Mouse (Mus musculus): ENCODE data around the gene Cmip.

Cmip gene

DNA sequence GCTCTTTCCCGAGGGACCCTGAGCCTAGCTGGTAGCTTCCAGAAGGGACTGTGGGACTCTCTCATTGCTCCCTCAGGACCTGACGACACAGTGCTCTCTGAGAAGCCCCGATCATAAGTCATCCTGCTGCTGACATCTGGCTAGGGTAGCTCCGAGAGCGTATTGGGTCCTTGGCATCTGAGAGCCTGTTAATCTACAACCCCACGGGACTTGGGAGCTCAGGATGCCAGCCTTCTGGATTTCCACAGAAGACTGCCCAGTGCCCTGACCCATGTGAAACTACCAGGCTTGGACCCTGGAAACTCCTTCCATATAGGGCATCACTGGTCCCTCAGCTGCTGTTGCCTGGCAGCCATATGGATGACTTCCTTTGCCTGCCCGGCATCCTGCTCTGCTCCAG, 43.3 kb downstream of the Cmip start:
- no peak for DNase-seq

DNA sequence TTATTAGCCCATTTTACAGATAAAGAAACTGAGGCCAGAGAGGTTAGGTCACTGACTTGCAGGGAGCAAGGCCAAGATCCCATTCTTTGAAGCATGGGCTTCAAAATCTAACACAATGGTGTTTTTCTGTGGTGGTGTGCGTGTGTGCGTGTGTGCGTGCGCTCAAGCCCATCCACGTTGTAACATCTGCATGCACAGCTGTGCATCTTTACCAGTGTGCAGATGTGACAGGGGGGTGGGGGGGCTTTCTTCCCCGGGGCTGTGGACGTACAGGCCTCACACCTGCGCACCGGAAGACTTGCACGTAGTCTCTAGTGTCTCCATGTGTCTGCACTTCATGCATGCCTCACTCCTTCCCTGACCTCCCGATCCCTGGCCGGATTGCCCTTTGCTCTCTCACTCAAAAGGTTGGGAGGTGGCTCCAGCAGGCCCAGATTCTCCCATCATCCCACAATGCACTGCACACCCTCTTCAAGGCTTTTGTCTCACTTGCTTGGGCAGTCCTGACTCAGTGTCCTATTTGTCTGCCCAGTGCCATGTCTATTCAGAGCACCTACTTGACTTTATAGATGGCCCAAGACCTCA, 44.7 kb downstream of the Cmip start:
- no peak for DNase-seq

DNA sequence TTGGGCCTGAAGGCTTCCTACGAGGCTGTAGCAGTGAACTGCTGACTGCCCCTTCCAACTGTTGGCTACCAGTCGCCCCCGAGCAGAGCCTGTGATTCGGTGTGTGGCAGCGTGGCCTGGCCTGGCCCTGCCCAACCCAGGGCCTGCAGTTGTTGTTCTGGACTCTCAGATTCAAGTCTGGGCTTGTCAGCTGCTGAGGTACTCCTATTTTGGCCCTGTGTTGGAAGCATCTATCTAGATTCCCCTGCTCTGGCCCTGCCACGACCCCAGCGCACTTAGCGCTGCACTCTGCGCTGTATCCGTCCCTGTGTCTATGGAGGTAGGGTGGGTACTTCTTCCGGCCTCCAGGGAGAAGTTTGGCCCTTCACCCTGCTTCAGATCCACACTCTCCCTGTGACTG, 45.2 kb downstream of the Cmip start:
- no peak for DNase-seq

DNA sequence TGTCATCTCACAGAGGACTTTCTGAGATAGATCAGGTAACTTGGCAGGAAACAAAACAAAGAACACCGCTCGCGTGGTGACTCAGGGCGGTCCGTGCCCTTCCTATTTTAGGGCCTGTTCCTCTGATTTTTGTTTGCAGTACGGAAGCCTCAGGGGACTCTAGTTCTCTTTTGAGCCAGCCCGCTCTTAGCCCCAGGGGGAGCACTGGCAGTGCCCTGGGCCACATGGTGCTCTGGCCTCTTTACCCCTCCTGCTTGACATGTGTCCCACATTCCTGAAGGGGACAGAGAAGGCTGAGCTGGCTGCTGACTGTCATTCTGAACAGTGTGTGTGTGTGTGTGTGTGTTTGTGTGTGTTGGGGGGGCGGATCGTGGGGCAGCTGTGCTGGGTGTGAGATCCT, 46.8 kb downstream of the Cmip start:
- DNase-seq: no peak

DNA sequence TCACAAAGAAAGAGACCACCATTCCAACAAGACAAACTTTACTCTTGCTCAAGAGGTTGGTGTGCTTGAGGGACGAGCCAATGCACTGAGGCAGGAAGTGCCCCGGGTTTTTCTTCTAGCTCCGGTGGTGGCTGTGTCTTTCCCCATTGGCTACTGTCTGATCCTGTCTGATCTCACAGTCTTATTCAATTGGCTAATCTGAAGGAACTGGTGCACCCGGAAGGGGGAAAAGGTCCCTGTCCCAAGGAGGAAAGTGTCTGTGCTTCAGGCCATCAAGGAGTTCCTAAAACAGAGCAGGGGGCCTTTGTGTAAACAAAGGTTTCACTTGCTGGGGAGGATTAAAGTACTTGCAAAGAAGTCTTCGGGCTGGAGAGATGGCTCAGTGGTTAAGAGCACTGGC, 48.5 kb downstream of the Cmip start:
- DNase-seq: no peak

DNA sequence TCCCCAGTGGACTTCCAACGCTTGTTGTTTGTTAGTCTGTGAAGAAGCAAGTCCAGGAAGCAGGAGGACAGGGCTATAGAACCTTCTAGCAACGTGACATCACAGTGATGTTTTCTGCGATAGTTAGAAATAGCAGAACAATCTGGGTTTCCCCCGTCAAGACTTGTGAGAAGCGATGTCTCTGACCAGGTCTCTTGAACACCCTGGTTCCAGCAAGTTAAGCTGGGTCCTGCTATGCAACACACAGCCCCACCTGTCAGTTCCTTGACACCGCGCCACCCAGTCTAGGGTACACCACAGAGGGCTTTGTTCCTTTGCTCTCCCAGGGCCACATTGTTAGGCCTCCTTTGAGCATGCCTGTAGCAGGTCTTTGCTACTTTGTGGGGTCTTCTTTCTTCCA, 49.9 kb downstream of the Cmip start:
- no peak for DNase-seq

DNA sequence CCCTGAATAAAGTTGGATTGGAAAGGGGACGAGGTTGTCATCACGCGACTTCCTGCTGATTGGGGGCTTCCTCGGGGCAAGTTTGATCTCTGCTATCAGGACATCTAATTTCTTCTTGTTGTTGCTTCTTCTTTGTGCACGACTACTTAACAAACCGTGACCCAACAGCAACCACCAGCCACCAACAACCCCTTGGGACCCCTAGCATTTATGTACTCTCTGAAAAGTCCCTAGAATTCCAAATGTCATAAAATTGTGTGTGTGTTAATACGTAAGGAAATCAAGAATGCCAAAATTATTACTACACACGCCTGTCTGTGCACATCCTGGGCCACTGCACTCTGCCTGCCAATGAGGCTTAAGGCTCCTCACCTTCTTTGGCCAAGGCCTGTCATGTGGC, 50.4 kb downstream of the Cmip start:
- no peak for DNase-seq

DNA sequence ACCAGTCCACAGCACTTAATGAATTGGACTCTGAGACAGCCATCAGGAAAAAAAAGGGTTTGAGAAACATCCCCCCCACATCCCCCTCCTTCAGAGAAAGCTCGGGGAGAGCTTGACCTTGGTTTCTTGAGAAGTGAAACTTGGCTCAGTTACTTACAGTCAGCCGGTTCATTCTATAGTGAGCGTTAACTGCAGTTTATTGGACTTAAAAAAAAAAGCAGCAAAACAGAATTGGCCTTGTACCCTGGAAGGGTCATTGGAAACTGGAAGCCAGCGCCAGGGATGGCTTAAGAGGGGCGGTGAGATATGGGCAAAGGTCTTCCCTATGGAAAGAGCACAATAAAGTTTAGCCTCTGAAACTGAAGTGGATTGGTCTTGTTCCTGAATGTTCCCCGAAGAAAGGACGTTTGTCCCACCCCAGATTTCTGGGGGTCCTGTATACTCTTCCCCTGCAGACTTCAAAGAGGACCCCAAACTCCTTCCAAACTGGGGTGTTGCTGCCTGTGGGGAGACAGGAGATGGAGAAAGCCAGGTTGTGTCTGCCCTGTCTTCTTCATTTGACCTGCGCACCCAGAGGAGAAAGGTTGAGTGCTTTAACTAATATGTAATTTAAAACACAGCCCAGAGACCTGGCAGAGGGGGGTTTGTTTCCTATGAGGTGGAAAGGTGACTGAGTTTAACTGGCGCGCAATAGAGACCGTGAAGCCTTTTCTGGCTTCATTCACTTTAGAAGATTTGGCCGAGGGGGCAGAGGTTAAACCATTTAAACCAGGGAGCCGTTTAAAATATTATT, 51.6 kb downstream of the Cmip start:
- no peak for DNase-seq

DNA sequence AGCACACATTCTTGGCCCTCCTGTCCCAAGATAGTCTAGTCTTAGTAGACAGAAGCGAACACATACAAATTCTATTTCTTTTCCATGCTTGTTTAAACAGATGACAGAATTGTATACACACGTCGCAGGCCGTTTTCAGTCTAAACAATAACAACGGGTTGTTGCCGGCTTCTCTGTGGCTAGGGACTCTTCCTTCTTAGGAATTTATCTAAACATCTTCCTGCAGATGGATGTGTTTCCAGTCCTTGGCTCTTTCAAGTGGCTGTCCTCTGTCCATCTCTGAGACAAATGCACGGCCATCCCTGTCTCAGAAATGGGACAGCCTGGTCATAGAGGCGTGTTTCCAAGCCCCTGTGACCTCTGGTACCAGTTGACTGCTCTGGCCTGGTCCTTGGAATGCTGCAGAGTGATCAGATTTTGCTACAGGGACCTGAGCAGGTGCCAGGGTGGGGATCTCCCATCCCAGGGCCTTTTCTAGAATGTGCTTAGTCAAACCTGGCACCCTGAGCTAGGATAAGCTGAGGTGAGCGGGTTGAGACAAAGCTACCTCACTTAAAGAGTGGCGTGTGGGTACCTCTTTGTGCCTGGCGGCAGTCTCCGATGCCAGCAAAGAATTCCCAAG, 52.9 kb downstream of the Cmip start:
- DNase-seq: no peak

DNA sequence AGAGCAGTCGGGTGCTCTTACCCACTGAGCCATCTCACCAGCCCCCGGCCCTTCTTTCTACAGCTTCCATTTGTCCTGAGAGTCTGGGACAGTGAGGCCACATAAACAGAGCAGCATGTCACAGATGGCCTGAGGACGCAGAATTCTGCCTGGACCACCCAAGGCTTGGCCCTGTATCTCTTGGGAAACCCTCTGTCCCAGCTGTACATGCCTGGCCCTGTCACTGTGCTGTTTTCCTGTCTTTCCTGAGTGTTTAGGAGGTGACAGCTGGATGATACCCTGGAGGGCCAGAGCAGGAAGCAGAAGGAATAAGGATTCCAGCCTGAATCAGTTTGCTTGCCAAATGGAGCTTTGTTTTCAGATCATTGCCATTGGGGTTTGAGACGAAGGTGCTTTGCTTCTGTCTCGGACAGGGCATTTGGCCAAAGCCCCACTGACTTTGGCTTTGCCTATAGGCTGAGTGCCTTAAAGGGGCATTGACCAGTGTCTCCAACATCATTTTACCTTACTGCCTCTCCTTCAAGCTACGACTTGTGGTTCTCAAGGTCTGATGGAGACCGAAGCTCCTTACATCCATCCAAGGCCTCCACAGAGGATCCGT, 54.2 kb downstream of the Cmip start:
- DNase-seq: no peak

DNA sequence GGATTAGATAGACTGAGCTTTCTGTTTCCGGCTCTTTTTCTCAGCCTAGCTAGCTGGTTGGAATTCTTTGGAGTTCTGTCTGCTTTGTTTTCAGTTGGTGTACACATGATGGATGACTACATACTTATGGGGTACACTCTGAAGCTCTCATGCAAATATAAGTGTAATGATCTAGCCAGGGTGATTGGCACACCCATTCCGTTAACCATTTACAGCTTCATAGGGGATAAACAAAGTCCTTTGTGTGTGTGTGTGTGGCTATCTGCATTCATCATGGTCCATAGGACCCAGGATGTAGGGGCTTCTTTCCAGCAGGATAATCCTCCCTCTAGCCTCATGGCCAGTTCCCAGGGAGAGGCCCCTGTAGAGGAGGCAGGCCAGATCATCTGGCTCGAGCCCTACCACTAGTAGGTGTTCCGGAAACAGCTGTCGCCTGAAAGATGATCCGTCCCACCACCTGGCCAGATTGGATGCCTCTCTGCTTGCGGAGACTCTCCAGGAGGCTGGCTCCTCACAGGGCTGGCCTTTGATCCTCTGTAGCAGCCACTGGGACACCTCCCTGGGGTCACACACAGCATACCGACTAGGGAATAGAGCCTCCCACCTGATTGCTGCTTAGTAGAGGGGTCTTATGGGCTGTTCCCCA, 57.6 kb downstream of the Cmip start:
- DNase-seq: no peak

DNA sequence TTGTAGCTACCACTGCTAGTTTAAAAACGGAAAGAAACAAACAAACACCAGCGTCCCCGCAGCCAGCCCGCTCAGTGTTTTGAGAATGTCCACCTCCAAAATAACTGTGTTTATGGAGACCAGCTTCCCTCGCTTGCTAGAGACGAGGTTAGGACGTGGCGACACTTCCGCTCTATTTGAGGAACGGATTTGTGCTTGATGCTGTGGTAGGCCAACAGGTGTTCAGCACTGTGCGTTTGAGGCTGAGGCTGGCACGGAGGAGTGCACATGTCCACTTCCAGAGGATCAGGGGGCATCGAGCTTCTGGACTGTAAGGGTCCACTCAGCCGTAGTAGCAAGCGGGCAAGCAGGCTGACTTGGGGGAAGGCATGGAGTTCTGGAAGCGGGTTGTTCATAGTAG, 58.9 kb downstream of the Cmip start:
- DNase-seq: no peak

DNA sequence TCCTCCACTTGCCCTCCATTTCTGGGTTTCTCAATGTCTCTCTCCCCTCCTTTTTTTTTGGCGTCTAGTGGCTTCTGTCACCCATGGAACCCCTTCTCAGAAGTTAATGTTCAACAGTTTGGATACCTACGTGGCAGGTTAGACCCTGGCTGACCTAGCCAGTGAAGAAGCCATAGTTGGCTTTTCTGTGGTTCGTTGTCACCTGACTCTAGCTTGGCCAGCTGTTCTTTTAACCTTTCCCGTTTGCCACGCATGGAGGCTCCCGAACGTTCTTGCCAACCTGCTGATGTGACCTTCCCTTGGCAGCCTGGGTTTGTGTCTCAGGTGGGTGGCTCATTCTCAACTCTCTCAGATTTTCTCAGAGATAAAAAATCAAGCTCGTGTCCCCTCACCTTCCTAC, 60.6 kb downstream of the Cmip start:
- DNase-seq: no peak

DNA sequence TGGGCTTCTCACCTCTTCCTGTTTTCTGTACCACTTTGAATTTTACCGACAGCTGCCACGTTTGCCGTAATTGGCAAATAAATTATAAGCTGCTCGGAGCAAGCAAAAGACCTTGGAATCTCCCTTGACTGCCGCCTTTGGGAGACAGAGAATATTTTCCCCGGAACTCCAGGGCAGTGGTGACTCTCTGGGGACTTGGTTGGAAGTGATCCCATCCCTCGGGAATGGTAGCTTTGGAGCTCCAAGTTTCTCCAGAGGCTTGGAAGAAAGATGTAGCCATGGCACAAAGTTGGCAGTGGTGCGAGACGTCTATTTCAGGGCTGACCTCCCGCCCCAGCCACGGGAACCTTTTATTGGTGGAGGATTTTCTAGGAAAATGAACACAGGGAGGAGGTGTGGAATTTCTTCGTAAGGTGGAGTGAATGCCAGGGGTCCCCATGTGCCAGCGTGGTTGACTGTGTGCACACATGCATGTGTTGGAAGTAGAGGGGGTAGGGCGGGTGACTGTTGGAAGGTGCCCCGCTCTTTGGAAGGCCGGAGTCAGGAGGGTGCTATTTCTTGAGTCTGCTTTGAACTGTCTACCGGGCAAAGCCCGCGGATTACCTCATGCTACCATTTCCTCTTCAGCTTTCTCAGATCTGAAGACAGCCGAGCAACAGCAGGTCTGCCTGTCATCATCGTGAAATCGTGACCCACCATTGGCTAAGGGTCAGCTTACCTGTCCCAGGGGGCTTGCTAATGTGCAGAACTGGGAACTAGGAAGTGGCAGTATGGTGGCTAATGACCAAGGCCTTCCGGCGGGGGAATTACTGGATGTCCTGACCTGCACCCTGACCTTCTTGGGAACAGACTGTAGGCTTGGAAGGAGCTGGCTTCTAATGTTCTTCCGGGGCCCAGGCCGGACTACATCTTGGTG, 62.3 kb downstream of the Cmip start:
- no peak for DNase-seq

DNA sequence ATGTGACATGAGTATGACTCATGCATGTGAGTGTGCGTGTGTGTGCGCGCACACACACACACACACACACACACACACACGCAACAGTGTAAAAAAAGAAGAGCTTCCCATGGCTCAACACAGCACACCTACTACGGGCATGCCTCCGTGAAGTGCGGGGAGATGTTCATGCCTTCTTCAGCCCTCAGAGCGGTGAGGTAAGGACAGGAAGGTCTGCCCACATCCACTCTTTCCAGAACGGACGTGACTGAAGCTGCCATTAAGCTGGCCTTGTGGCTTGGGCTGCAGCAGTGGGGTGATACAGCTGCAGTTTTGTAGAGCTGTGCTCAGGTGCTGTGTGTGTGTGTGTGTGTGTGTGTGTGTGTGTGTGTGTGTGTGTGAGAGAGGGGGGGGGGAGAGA, 63.8 kb downstream of the Cmip start:
- no peak for DNase-seq

DNA sequence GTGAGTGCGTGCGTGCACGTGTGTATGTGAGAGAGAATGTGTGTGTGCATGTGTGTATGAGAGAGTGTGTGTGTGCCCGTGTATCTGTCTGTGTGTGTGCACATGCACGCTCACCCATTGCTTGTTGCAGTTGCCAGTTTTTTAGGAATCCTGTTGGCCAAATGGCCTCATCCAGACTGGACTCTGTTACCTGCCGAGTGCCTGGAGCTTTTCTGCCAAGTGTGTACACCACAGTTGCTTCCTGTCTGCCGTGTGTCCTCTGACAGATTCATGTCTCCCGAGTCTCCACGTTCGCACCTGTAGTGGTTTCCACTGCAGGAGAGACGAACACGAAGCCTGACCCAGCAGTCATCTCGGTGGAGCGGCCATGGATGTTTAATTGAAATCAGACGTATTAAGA, 64.4 kb downstream of the Cmip start:
- DNase-seq: no peak

DNA sequence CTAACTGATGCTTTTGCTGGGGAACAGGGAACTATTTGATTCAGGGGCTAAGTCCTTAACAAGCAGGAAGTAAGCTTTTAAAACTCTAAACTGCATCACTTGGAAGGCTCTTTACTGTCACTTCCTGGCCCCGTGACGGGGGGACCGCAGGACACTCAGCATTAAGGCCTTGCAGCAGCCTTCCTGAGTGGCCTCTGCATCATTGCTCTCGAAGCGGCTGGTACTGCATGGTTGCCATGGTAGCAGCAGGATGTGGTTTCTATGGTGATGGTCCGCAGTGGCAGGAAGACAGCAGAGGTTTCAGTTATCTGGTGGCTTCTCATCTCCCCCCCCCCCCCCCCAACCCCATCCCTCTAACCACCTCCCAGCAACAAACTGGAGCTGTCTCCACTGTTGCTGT, 65.2 kb downstream of the Cmip start:
- peak; percentile 52 for DNase-seq

DNA sequence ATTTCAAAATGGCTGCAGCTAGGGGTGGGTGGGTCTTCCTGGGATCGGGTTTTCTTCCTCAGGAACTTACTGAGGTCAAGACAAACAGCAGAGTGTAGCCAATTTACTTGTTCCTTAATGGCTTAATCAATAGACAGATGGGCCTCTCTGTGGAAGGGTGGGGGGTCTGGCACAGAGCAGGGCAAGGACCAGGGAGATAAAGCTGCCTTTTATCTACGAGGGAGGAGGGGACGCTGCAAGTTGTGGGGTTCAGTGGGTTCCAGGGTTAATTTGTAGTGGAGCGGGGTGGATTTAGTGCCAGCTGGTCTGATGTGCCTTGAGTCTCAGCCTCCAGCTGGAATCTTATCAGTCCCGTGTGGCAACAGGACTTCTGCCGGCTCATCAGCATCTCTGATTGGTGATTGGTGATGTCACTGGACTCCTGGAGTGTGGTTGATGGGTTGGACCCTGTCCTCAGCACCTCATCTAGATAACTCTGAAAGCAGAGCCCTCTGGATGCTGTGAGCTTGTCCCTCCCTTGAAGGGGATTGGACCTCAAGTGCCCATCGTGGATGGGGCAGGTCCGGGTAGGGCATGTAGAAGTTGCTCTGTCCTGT, 65.9 kb downstream of the Cmip start:
- no peak for DNase-seq

DNA sequence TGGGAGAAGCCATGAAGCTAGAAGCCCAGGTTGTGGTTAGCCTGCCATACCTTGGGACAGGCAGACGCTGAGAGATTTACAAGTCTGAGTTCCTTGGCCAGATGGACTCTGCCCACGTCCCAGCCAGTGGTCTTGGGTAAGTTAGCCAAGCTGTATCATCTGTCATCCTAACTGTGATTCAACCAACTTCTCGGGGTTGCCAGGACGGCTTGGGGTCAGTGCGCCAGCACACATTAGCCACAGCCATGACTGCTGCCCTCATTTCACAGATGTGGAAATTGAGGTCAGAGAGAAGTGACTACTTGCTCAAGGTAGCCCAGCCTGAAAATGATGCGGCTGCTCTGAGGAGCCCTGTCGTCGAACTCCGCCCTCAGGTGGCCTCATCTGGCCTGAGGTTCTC, 68.0 kb downstream of the Cmip start:
- no peak for DNase-seq

DNA sequence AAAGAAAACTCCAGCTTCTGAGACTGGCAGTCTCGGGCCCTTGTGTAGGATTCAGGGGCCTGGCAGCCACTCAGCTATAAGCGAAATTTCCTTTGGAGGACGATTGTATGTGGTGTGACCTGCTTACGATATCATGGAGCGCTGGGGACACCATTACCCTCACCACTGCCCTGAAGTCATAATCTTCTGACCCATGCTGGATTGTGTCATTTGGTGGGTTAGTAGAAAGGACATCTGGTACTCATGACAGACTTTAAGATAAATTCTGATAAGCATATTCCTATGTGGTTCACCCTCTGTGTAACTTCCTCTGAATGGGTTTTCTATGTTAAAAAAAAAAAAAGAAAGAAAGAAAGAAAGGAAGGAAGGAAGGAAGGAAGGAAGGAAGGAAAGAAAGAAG, 69.9 kb downstream of the Cmip start:
- DNase-seq: no peak

DNA sequence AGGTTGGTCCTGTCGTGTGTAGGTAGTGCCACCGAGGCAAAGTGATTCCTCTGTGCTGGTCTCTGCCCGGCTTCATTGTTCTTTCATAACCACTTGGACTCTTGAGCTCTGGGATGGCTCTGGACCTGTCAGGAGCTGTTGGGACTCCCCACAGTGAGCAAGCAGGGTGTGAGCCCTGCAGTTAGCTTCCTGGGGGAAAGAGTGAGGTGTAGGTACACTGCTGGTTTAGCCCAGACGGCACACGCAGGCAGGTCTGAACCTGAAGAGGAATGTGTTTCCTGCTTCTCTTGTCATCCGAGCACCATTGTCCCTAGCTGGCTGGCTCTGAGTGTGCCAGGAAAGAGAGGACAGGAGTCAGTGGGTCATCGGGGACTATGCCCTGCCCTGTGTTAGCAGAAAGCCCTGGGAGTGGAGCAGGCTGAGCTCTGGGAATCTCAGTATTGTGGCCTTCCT, 70.5 kb downstream of the Cmip start:
- DNase-seq: no peak

DNA sequence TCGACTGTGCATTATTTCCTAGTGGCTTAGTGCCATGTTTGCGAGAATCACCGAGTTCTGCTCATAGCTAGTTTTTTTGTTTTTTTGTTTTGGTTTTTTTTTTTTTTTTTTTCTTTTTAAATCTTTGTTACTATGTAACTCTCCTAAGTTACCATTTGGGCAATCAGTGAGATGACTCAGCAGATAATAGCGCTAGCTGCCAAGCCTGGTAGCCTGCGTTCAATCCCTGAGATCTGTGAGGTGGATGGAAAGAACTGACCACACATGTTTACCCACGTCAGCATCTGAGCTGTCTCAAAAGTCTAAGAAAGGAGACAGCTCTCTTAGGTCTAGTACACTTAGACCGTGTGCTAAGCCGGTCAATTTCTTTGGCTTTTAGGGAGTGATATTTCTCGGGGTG, 71.9 kb downstream of the Cmip start:
- no peak for DNase-seq
